Mouse (Mus musculus): ENCODE data around the gene Mrps21. TPM values are rescaled to one million over a fixed set of nuclear protein-coding genes. Genes with fewer than 3 reads are reported as not detected.
"Not testable (repeated sequence)": the region's sequence is repeated elsewhere in the genome, so short reads cannot be mapped to it uniquely, and the experiment has no call there.

The Mrps21 gene
- polyA plus RNA-seq, 1 experiment from 2014 or later = 311 TPM

DNA sequence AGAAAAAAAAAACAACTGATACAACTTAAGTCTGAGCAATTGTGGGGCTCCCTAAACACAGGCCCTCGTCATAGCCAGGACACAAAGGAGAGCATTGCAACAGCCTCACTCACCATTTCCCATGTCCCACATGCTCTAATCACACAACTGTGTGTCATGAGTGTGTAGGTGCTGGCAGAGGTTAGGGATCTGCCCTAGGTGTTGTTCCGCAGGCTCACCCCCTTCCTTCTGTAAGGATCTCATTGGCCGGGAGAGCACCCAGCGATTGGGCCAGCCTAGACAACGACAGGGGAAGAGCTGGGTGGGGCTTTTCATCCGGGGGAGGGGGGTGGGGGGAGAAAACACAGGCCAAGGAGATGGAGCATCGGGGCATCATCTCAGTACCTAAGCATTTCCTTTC is 7.7 kb downstream of the Mrps21 start:
- Histone ChIP-seq H3K9me3 (no peaks in the 10 kb centered on the region), H3K27ac (no peak overlapping the region), H3K27me3 (no peaks in the 10 kb centered on the region), H3K4me2 (replicated peaks) (no peak overlapping the region), H3K4me1 (no peaks in the 10 kb centered on the region), H3K36me3 (peaks cover 51% of the 10 kb centered on the region), H3K9ac (no peak overlapping the region), H3K4me3 (no peak overlapping the region)
- 77% methylated on average over 7 of the region's 7 CpGs for WGBS
- no peak for ATAC-seq (ENCODE audit: low FRiP score, low read depth)

DNA sequence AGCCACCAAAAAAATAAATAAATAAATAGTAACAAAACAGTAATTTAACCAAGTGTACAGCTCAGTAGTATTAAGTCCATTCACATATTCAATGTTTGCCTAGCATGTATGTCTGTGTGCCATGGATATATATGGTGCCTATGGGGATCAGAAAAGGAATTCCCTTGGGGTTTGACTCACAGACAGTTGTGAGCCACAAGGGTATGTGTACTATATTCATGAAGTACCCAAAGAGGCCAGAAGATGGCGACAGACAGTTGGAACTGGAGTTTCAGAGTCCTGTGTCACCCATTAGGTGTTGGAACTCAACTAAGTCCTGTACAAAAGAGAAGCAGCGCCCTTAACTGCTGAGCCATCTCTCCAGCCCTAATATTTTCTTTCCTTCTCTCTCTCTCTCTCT is 9.5 kb downstream of the Mrps21 start:
- Histone ChIP-seq H3K36me3 (peaks cover 37% of the 10 kb centered on the region), H3K9ac (no peak overlapping the region), H3K9me3 (no peaks in the 10 kb centered on the region), H3K4me1 (no peaks in the 10 kb centered on the region), H3K4me2 (replicated peaks) (no peak overlapping the region), H3K27ac (no peak overlapping the region), H3K27me3 (no peaks in the 10 kb centered on the region), H3K4me3 (no peak overlapping the region)
- 49% methylated on average over 2 of the region's 2 CpGs for WGBS
- ATAC-seq (ENCODE audit: low FRiP score, low read depth) = peak; percentile 44; the same call in 1 of the 2 replicates

DNA sequence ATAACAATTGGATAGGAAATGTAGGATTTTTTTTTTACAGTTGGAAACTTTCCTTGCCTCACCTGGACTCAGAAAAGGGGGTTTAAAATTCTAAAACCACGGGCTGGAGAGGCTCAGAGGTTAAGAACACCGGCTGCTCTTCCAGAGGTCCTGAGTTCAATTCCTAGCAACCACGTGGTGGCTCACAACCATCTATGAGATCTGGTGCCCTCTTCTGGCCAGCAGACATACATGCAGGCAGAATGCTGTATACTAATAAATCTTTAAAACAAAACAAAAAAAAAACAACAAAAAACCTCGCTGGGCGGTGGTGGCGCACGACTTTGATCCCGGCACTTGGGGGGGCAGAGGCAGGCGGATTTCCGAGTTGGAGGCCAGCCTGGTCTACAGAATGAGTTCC is 10.1 kb downstream of the Mrps21 start:
- H3K9me3 ChIP-seq = no peaks in the 10 kb centered on the region
- no peak for ATAC-seq (ENCODE audit: low FRiP score, low read depth)
- H3K4me1 ChIP-seq = 0 out of 2 replicates have a peak, but pooled peaks cover under 1% of the 10 kb centered on the region
- H3K36me3 ChIP-seq = peaks cover 34% of the 10 kb centered on the region
- 78% methylated on average over 10 of the region's 10 CpGs for WGBS
- no peak overlapping the region for H3K9ac ChIP-seq
- no peak overlapping the region for H3K4me2 ChIP-seq (replicated peaks)
- H3K27me3 ChIP-seq = no peaks in the 10 kb centered on the region
- no peak overlapping the region for H3K4me3 ChIP-seq
- H3K27ac ChIP-seq = no peak overlapping the region

DNA sequence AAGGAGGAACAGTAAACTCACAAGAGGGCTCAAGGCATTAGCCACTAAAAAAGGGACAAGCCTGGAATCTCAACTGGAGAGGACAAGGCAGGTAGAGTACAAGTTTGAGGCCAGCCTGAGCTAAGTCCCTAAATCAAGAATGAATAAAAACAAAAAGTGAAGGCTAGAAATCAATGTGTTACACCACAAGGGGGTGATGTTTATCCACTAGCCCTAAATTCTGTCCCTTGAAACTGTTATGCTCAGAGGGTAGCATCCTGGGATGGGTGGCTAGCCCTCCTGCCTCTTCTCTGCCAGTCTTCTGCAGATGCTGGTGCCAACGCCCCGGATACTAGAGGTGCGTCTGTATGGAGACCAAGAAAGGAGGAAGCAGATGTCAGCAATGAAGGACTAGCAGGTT is 11.0 kb downstream of the Mrps21 start:
- no peak overlapping the region for H3K9ac ChIP-seq
- H3K27me3 ChIP-seq = no peaks in the 10 kb centered on the region
- peaks cover 25% of the 10 kb centered on the region for H3K36me3 ChIP-seq
- no peak for ATAC-seq (ENCODE audit: low FRiP score, low read depth)
- H3K4me2 ChIP-seq (replicated peaks) = no peak overlapping the region
- no peak overlapping the region for H3K27ac ChIP-seq
- H3K4me1 ChIP-seq = 0 out of 2 replicates have a peak, but pooled peaks cover 2% of the 10 kb centered on the region
- H3K4me3 ChIP-seq = no peak overlapping the region
- 86% methylated on average over 3 of the region's 3 CpGs for WGBS
- H3K9me3 ChIP-seq = no peaks in the 10 kb centered on the region

DNA sequence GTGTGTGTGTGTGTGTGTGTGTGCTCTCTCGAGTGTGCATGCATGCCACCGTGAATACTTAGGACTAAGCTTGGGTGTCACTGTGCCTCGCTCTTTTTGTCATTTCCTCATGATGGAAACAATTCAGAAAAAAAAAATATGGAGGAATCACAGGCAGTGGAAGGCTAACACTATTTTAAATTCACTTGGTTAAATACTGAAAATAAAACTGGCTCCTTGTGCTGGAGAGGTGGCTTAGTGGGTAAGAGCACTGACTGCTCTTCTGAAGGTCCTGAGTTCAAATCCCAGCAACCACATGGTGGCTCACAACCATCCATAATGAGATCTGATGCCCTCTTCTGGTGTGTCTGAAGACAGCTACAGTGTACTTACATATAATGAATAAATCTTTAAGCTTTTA is 13.0 kb downstream of the Mrps21 start:
- not testable (repeated sequence) for H3K4me3 ChIP-seq; H3K4me2 ChIP-seq (replicated peaks); H3K27ac ChIP-seq; ATAC-seq (ENCODE audit: low FRiP score, low read depth); H3K9me3 ChIP-seq; H3K9ac ChIP-seq; H3K27me3 ChIP-seq
- Histone ChIP-seq H3K36me3 (peaks cover 15% of the 10 kb centered on the region), H3K4me1 (peaks cover 11% of the 10 kb centered on the region)
- WGBS = 81% methylated on average over 3 of the region's 3 CpGs

DNA sequence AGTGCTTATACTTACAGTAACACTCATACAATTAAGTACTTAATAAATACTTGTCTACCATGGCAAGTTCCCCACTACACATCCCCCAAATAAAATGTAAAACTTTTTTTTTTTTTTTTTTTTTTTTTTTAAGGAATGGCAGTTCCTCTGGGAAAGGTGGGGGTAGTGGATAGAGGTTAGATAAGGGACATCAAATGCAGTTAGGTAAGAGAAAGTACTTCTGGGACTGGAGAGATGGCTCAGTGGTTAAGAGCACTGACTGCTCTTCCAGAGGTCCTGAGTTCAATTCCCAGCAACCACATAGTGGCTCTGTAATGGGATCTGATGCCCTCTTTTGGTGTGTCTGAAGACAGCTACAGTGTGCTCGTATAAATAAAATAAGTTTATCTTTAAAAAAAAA is 14.3 kb downstream of the Mrps21 start:
- ATAC-seq (ENCODE audit: low FRiP score, low read depth); H3K4me3 ChIP-seq; H3K27me3 ChIP-seq; H3K9me3 ChIP-seq; H3K27ac ChIP-seq; H3K4me2 ChIP-seq (replicated peaks); H3K9ac ChIP-seq: not testable (repeated sequence)
- Histone ChIP-seq H3K4me1 (peaks cover 11% of the 10 kb centered on the region), H3K36me3 (peaks cover 20% of the 10 kb centered on the region)
- 71% methylated on average over 1 of the region's 1 CpGs for WGBS

DNA sequence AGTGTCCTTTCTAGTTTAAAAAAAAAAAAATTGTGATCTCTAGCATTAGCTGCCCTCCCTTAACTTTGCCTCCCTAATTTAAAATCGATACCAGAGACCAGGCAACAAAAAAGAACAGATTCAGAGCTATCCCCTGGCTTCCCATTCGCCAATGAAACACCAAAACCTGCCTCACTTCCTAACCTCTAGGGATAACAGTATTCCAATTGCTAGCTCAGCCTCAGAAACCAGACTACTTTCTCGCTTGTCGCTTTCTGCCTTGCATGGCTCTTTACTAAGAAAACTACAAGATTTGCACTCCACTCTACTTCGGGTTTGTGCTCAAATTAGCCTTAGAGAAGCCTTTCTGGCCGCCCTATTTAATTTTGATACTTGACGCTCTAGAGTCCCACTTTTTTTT is 15.2 kb downstream of the Mrps21 start:
- Histone ChIP-seq H3K4me3 (peak overlapping the region; percentile 86), H3K27ac (peak overlapping the region; percentile 78), H3K9me3 (no peaks in the 10 kb centered on the region), H3K27me3 (no peaks in the 10 kb centered on the region), H3K36me3 (peaks cover 24% of the 10 kb centered on the region), H3K4me2 (replicated peaks) (peak overlapping the region; percentile 69), H3K9ac (peak overlapping the region; percentile 88), H3K4me1 (peaks cover 11% of the 10 kb centered on the region)
- 28% methylated on average over 7 of the region's 7 CpGs for WGBS
- ATAC-seq (ENCODE audit: low FRiP score, low read depth) = peak; percentile 13; the same call in 1 of the 2 replicates

DNA sequence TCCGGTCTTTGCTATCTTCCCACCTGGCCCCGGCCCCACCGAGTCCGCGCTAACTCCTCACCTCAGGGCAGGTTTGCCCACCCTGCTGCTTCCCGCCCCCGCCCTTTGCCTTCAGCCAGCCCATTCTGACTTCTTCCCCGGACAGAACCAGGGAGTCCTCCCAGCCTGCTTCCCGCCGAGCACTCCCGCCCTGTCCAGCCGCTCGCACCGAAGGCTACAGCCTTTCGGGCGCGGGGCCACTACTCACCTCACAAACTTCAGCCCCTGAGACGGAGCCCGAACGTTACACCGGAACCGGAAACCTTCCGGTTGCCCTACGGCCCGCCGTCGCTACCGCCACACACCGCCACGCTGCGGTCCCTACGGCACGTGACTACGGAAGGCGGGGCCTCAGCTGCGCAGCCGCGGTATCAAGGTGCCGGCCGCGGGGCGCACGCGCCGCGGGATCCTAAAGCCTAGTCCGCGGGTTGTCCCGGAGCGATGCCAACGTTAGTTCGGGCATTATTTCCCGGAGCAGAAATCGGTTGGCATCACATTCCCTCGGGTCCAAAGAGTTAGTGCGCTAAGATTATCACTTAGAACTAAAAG is 15.7 kb downstream of the Mrps21 start, which contains the start of gene Prpf3:
Gene Prpf3, minus strand, starts transcription at position 384 of the 588 bp plus-strand sequence.
- H3K27ac ChIP-seq = peak within 1 kb of the TSS; percentile 83
- no peaks in the 10 kb centered on the region for H3K27me3 ChIP-seq
- H3K4me2 ChIP-seq (replicated peaks) = peak within 1 kb of the TSS; percentile 69
- peak within 1 kb of the TSS; percentile 86 for H3K4me3 ChIP-seq
- under 1% methylated on average over 56 of the region's 56 CpGs for WGBS
- no peaks in the 10 kb centered on the region for H3K9me3 ChIP-seq
- H3K36me3 ChIP-seq = peaks cover 29% of the 10 kb centered on the region
- peak; percentile 98 for ATAC-seq (ENCODE audit: low FRiP score, low read depth)
- peak within 1 kb of the TSS; percentile 88 for H3K9ac ChIP-seq
- H3K4me1 ChIP-seq = peaks cover 11% of the 10 kb centered on the region

DNA sequence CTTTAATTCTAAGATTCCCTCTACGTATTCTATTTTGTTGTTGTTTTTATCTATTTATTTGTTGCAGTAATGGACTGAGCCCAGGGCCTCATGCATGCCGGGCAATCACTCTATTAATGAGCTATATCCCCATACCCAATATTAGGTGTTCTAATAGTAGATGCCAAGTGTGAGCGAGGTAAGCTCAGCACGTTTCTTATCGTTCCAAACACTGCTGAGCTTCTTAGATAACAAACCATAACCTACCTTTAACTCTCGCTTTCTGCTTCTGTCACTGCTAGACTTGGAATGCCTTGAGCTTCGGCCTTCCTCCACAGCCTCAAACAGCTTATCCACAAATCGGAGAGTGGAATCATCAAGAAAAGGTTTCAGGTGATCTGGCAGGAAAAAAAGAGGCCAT is 20.0 kb downstream of the Mrps21 start:
- Histone ChIP-seq H3K27me3 (no peaks in the 10 kb centered on the region), H3K4me2 (replicated peaks) (no peak overlapping the region), H3K4me1 (peaks cover 11% of the 10 kb centered on the region), H3K9ac (no peak overlapping the region), H3K9me3 (no peaks in the 10 kb centered on the region), H3K4me3 (no peak overlapping the region), H3K27ac (no peak overlapping the region), H3K36me3 (peaks cover 71% of the 10 kb centered on the region)
- WGBS = 94% methylated on average over 8 of the region's 8 CpGs
- ATAC-seq (ENCODE audit: low FRiP score, low read depth) = no peak

DNA sequence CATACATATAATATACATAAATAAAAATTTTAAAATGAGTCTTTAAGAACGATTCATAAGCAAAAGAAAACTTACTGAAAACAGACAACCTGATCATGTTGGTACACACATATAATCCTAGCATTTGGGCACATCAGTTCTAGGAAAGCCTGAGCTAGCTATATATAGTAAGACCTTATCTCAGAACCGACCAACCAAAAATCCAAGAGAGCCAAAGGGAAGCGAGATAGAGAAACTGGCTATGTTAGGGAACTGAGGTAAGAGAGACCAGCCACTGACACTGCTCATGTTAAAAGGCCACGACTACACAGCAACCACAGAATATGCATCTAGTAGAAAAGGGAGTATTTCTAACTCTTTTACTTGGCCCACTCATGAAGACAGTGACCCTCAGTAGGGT is 20.7 kb downstream of the Mrps21 start:
- no peak overlapping the region for H3K4me2 ChIP-seq (replicated peaks)
- H3K36me3 ChIP-seq = peaks cover 78% of the 10 kb centered on the region
- H3K4me3 ChIP-seq = no peak overlapping the region
- no peaks in the 10 kb centered on the region for H3K9me3 ChIP-seq
- whole genome bisulfite sequencing = 86% methylated on average over 4 of the region's 4 CpGs
- H3K4me1 ChIP-seq = peaks cover 9% of the 10 kb centered on the region
- H3K27ac ChIP-seq = no peak overlapping the region
- no peaks in the 10 kb centered on the region for H3K27me3 ChIP-seq
- ATAC-seq (ENCODE audit: low FRiP score, low read depth) = no peak
- H3K9ac ChIP-seq = no peak overlapping the region

DNA sequence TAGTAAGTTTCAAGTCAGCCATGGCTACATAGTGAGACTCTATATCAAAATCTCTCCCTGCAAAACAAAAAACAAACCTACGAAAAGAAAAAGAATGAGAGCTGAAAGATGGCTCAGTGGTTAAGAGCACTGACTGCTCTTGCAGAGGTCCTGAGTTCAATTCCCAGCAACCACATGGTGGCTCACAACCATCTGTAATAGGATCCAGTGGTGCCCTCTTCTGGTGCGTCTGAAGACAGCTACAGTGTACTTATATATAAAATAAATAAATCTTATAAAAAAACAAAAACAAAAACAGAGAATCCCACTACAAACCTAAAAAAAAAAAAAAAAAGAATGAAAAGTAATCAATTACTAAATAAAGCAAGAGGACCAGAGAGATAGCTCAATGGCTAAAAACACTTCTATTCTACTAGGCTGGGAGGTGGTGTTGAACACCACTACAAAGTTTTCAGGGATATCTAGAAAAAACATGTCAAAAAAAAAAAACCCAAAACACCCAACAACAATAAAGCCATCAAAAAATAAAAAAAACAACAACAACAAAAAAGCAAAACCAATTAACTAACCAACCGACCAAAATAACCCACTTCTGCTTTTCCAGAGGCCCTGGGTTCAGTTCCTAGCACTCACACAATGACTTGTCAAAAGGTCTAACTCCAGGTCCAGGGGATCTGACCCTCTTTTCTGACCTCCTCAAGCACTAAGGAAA is 28.7 kb downstream of the Mrps21 start:
- Histone ChIP-seq H3K27me3 (no peaks in the 10 kb centered on the region), H3K4me2 (replicated peaks) (no peak overlapping the region), H3K9me3 (no peaks in the 10 kb centered on the region), H3K4me1 (no peaks in the 10 kb centered on the region), H3K27ac (no peak overlapping the region), H3K9ac (no peak overlapping the region), H3K36me3 (peaks cover 88% of the 10 kb centered on the region), H3K4me3 (no peak overlapping the region)
- WGBS = 90% methylated on average over 3 of the region's 3 CpGs
- no peak for ATAC-seq (ENCODE audit: low FRiP score, low read depth)

DNA sequence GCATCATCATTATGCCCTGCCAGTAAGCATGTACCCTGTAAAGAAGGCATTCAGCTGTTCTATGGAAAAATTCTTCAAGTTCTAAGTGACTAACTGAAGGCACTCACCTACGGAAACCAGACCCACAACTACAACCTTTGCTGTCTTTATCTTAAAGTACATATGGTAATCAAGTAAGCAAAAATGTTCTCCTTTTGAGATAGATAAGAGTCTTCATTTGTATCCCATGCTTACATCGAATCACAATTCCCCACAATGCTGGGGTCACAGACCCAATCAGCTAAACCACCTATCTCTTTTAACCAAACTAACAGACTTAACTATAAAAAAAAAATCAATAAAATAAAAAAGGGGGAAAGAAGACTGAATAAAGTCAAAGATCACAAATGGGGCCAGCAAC is 32.1 kb downstream of the Mrps21 start:
- 93% methylated on average over 2 of the region's 2 CpGs for WGBS
- H3K9me3 ChIP-seq = no peaks in the 10 kb centered on the region

More for the DNA sequence above, 32.1 kb downstream of the Mrps21 start:
- Histone ChIP-seq H3K4me1 (no peaks in the 10 kb centered on the region), H3K27me3 (no peaks in the 10 kb centered on the region), H3K36me3 (peaks cover 84% of the 10 kb centered on the region), H3K4me3 (no peak overlapping the region), H3K27ac (no peak overlapping the region), H3K4me2 (replicated peaks) (no peak overlapping the region), H3K9ac (no peak overlapping the region)
- no peak for ATAC-seq (ENCODE audit: low FRiP score, low read depth)

Data from limb, embryonic 13.5 days (tissue).